Mouse (Mus musculus) heart, embryonic 16.5 days (tissue): ENCODE measurements around the gene Rufy3. TPM values are rescaled to one million over a fixed set of nuclear protein-coding genes. Genes with fewer than 3 reads are reported as not detected.

Experiments used
- ATAC-seq: fragments of 200-750 bp; cut with Nextera tagmentation; replicated peaks from 2 replicates; pipeline ENCODE4 v1.8.0; 2017; ENCODE audit warnings: moderate number of reproducible peaks; ENCODE audit not compliant: insufficient read depth, low FRiP score; ENCODE audit errors: extremely low read depth
- H3K27ac ChIP-seq: fragments of 300-500 bp; sonication (generic); 2 replicates; pipeline ENCODE4 v1.5.1; 2014; ENCODE audit warnings: mild to moderate bottlenecking, low read length, control low read depth, moderate library complexity
- H3K27me3 ChIP-seq: fragments of 300-500 bp; sonication (generic); 2 replicates; pipeline ENCODE4 v1.6.1; 2014; ENCODE audit warnings: low read length, mixed read lengths; ENCODE audit not compliant: control insufficient read depth, insufficient read depth
- H3K36me3 ChIP-seq: fragments of 300-500 bp; sonication (generic); 2 replicates; pipeline ENCODE4 v1.6.1; 2014; ENCODE audit not compliant: control insufficient read depth, insufficient read depth
- H3K4me1 ChIP-seq: fragments of 300-500 bp; sonication (generic); 2 replicates; pipeline ENCODE4 v1.6.1; 2014; ENCODE audit warnings: low read length, mixed read lengths; ENCODE audit not compliant: control insufficient read depth, insufficient read depth
- H3K4me2 ChIP-seq: fragments of 300-500 bp; sonication (generic); 2 replicates; pipeline ENCODE4 v1.6.1; 2014; ENCODE audit warnings: low read depth, mild to moderate bottlenecking, control low read depth, low read length
- H3K4me3 ChIP-seq: fragments of 300-500 bp; sonication (generic); 2 replicates; pipeline ENCODE4 v1.5.1; 2014; ENCODE audit warnings: mild to moderate bottlenecking, control low read depth, low read length
- H3K9ac ChIP-seq: fragments of 300-500 bp; sonication (generic); 2 replicates; pipeline ENCODE4 v1.6.1; 2014; ENCODE audit warnings: low read length, control low read depth
- H3K9me3 ChIP-seq: fragments of 300-500 bp; sonication (generic); replicated peaks from 2 replicates; pipeline ENCODE4 v1.6.1; 2016; ENCODE audit warnings: low read length; ENCODE audit not compliant: control insufficient read depth
- WGBS: fragments of 180-500 bp; shearing (Covaris S2); extraction: QIAGEN DNeasy Blood & Tissue Kit; methylation state at CpG from one replicate; pipeline ENCODE4 v1.1.7; 2014; 5-methylcytosine and 5-hydroxymethylcytosine counted together
- polyA plus RNA-seq: library from polyadenylated mRNA; unstranded; fragments of >200 nt; fragmentation: Nextera tagmentation; extraction: Ambion mirVana; gene quantifications from 2 replicates; pipeline ENCODE4 v1.2.1, GENCODE M21; 2015

Rufy3 gene
- polyA plus RNA-seq, 1 experiment from 2014 or later, result 9.2 TPM

DNA sequence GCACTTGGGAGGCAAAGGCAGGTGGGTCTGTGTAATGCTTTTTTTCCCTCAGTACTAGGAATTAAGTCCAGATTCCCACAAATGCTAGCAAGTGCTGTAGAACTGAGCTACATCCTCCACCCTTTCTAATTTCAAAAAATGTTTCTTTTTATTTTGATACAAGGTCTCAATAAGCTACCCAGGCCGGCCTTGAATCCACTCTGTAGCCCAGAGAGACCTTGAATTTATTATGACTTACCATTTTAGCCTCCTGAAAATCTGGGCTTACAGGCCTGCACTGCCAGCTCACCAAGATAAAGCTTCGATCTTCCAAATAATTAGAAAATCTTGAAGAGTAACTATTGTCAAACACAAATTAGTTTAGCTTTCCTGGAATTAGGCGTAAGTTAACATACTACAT, 39.2 kb downstream of the Rufy3 start:
- 89% methylated on average over 3 of the region's 3 CpGs for WGBS

DNA sequence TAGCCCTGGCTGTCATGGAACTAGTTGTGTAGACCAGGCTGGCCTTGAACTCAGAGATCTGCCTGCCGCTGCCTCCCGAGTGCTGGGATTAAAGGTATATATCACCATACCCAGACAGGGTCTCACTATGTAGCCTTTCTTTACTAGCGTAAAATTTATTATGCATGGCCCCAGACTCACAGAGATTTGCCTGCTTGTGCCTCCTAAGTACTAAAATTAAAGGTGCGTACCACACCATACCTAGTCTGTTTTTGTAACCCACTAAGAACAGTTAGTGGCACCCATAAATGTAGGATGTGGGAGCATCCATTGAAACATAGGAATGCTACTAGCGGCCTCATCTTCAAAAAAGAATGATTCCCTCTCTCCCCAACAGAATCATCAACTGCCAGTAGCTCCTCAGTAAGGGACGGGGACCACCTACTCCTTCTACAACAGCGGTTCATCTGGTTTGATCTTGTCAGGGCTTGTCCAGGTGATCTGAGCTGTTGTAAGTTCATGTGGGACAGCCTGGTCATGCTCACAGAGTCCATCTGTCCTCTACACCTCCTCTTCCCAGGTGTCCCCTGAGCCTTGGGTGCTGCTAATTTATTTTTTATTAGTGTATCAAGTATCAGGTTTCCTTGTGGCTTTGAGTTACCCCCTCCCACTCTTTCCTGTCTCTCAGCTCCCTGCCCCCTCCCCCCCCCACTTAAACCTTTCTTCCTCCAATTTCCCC, 40.0 kb downstream of the Rufy3 start:
- no peaks in the 10 kb centered on the region for H3K27me3 ChIP-seq
- no peak overlapping the region for H3K4me2 ChIP-seq
- H3K4me3 ChIP-seq, result no peak overlapping the region
- 90% methylated on average over 7 of the region's 7 CpGs for WGBS
- no peak overlapping the region for H3K9ac ChIP-seq
- no peak for ATAC-seq
- no peak overlapping the region for H3K27ac ChIP-seq
- no peaks in the 10 kb centered on the region for H3K36me3 ChIP-seq
- H3K4me1 ChIP-seq, result peaks cover 6% of the 10 kb centered on the region
- no peaks in the 10 kb centered on the region for H3K9me3 ChIP-seq

More for the DNA sequence above, 39.2 kb downstream of the Rufy3 start:
- H3K27ac ChIP-seq, result no peak overlapping the region
- peaks cover 6% of the 10 kb centered on the region for H3K4me1 ChIP-seq
- no peaks in the 10 kb centered on the region for H3K9me3 ChIP-seq
- H3K4me2 ChIP-seq, result no peak overlapping the region
- no peaks in the 10 kb centered on the region for H3K36me3 ChIP-seq
- H3K9ac ChIP-seq, result no peak overlapping the region
- H3K27me3 ChIP-seq, result no peaks in the 10 kb centered on the region
- no peak overlapping the region for H3K4me3 ChIP-seq
- ATAC-seq, result no peak

DNA sequence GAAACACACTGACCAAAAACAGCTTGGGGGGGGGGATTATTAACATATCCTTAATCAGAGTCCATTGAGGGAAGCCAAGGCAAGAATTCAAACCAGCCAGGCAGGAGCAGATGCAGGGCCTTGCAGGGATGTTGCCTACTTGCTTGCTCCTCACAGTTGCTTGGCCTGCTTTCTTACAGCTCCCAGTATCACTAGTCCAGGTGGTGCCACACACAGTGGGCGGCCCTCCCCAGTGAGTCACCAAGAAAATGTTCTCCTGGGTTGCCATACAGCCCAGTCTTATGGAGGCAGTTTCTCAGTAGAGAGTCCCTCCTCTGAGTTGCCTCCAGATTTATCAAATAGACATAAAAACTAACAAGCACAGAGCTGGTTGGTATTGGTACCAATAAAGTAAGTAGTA, 49.3 kb downstream of the Rufy3 start:
- Histone ChIP-seq H3K4me2 (no peak overlapping the region), H3K9me3 (no peaks in the 10 kb centered on the region), H3K36me3 (0 out of 2 replicates have a peak, but pooled peaks cover 5% of the 10 kb centered on the region), H3K4me1 (no peaks in the 10 kb centered on the region), H3K4me3 (no peak overlapping the region), H3K27me3 (no peaks in the 10 kb centered on the region), H3K27ac (no peak overlapping the region), H3K9ac (no peak overlapping the region)
- ATAC-seq, result no peak
- WGBS, result 90% methylated on average over 1 of the region's 1 CpGs

DNA sequence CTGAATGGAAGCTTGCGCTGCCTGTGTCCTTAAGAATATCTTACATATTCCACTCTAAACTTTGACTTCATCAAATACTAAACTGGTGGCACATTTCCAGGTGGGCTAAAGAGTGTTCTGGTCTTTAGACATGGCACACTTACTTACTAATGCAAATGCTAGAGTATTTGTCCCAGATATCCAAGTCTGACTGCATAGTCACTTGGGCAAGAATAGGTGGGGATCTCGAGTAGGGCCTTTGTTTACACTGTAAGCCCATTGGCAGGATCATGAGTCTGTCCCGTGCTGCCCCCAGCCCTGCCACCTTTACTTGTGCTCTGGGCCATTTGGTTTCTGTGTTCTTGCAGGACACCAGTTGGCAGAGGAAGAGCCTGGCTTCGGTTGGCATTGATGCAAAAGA, 52.1 kb downstream of the Rufy3 start:
- Histone ChIP-seq H3K9me3 (no peaks in the 10 kb centered on the region), H3K36me3 (peaks cover 14% of the 10 kb centered on the region), H3K9ac (no peak overlapping the region), H3K4me3 (no peak overlapping the region), H3K4me1 (no peaks in the 10 kb centered on the region), H3K27ac (no peak overlapping the region), H3K4me2 (no peak overlapping the region), H3K27me3 (no peaks in the 10 kb centered on the region)
- no peak for ATAC-seq
- WGBS, result 76% methylated on average over 4 of the region's 4 CpGs

DNA sequence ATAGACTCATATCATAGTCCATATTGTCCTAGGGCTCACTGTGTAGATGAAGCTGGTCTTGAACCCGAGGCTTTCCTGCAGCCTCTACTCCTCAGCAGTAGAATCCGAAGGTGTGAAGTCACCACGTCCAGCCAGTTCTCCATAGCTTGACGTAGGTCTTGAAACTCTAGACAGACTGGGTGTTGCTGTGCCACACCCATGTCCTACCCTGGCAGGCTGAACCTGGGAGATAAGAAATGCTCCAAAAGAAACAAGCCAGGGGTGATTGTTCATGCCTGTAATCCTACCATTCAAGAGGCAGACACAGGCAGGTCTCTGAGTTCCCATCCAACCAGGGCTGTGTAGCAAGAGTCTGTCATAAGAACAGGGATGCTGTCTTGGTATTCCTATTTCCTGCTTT, 62.7 kb downstream of the Rufy3 start:
- Histone ChIP-seq H3K27ac (no peak overlapping the region), H3K4me2 (no peak overlapping the region), H3K4me3 (no peak overlapping the region), H3K9me3 (no peaks in the 10 kb centered on the region), H3K4me1 (no peaks in the 10 kb centered on the region), H3K36me3 (0 out of 2 replicates have a peak, but pooled peaks cover 1% of the 10 kb centered on the region), H3K9ac (no peak overlapping the region), H3K27me3 (no peaks in the 10 kb centered on the region)
- ATAC-seq, result no peak
- WGBS, result 77% methylated on average over 4 of the region's 4 CpGs

DNA sequence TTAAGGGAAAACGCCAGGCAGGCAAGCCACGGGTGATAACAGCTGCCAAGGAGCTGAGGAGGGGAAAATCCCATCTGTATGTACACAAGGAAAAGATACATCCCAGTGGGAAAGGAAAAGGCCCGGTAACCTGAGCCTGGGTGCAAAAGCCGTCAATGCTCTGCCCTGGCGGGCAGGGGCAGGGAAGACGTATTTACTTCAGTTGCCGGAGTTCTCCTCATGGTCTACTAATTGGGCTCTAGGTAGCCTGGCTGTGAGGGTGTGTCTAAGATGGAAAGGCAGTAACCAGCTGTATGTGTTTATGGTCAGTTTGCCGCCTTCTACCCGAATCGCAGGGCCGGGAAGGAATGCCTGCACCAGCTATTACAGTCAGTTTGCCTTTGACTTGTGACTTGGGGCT, 64.3 kb downstream of the Rufy3 start:
- Histone ChIP-seq H3K36me3 (no peaks in the 10 kb centered on the region), H3K9ac (no peak overlapping the region), H3K4me2 (no peak overlapping the region), H3K4me3 (no peak overlapping the region), H3K27ac (no peak overlapping the region), H3K27me3 (no peaks in the 10 kb centered on the region), H3K9me3 (no peaks in the 10 kb centered on the region), H3K4me1 (no peaks in the 10 kb centered on the region)
- ATAC-seq, result no peak
- WGBS, result 79% methylated on average over 11 of the region's 11 CpGs

DNA sequence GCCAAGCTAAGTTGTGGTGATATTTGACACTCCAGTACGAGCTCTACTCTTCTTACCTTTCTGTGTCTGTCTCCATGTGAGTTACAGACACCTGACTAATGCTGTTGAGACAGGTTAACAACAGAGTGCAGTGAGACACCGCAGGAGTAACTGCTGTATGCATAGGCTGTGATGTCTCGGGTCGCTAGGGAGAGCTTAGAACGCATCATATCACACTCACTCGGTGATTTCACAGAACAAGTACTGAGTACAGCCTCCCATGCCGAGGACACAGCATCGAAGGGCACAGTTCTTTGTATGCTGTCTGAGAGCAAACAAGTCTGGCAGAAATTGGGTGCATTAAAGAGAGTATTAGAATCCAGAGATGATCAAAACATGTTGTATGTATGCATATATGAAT, 65.1 kb downstream of the Rufy3 start:
- Histone ChIP-seq H3K4me2 (no peak overlapping the region), H3K4me1 (no peaks in the 10 kb centered on the region), H3K27ac (no peak overlapping the region), H3K9me3 (no peaks in the 10 kb centered on the region), H3K9ac (no peak overlapping the region), H3K4me3 (no peak overlapping the region), H3K27me3 (no peaks in the 10 kb centered on the region), H3K36me3 (peaks cover under 1% of the 10 kb centered on the region; the same call in 1 of the 2 replicates)
- 74% methylated on average over 8 of the region's 8 CpGs for WGBS
- ATAC-seq, result no peak

DNA sequence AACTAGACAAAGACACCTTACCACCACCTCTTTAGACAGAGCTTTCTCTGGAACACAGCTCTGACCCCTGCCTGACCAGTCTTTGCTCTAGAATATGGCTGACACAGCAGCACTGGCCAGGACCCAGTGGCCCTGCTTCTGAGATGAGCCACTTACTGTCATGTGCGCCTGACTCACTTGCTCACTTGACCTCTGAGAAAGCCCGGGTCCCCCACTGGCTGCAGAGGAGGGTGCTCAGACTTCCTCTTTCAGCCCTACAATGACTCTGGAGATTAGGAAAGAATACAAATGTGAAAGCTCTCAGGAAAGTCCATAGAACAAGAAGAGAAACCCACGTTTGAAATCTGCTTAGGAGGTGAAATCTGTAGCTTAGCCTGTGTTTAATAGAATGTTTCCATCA, 66.0 kb downstream of the Rufy3 start:
- Histone ChIP-seq H3K27ac (no peak overlapping the region), H3K4me2 (no peak overlapping the region), H3K36me3 (peaks cover 2% of the 10 kb centered on the region; the same call in 1 of the 2 replicates), H3K9me3 (no peaks in the 10 kb centered on the region), H3K4me1 (no peaks in the 10 kb centered on the region), H3K27me3 (no peaks in the 10 kb centered on the region), H3K4me3 (no peak overlapping the region), H3K9ac (no peak overlapping the region)
- no peak for ATAC-seq
- WGBS, result 30% methylated on average over 3 of the region's 3 CpGs

DNA sequence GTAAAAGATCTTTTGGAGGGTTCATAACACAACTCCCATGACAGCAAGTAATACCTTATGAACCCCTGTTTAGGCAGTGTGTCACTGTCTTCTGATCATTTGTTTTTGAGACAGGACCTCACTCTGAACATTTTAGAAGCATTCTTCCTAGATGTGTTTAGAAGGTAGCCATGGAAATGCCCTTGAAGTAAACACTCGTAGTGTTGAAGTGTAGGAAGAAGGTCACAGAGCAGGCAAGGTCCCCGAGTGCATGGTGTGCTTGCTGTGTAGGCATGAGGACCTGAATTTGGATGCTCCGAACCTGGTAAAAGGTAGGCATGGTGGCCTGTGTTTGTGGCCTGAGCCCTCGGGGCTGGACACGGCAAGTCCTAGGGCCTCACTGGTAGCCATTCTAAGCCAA, 66.7 kb downstream of the Rufy3 start:
- H3K4me1 ChIP-seq, result no peaks in the 10 kb centered on the region

More for the DNA sequence above, 66.7 kb downstream of the Rufy3 start:
- no peak overlapping the region for H3K4me3 ChIP-seq
- no peaks in the 10 kb centered on the region for H3K9me3 ChIP-seq
- 67% methylated on average over 5 of the region's 5 CpGs for WGBS
- H3K9ac ChIP-seq, result no peak overlapping the region
- no peaks in the 10 kb centered on the region for H3K27me3 ChIP-seq
- no peak; the same call in 1 of the 2 replicates for ATAC-seq
- H3K36me3 ChIP-seq, result peaks cover 2% of the 10 kb centered on the region; the same call in 1 of the 2 replicates
- no peak overlapping the region for H3K27ac ChIP-seq
- no peak overlapping the region for H3K4me2 ChIP-seq
